Mouse (Mus musculus) forelimb bud, embryonic 11.5 days (tissue): ENCODE measurements around the gene Ash1l.
"Not testable (repeated sequence)": the region's sequence is repeated elsewhere in the genome, so short reads cannot be mapped to it uniquely, and the experiment has no call there.

Experiments
- DNase-seq: peaks from one replicate; pipeline ENCODE4 v3.0.0-alpha.2; 2012; ENCODE audit warnings: low read depth, low spot score

Gene Ash1l

DNA sequence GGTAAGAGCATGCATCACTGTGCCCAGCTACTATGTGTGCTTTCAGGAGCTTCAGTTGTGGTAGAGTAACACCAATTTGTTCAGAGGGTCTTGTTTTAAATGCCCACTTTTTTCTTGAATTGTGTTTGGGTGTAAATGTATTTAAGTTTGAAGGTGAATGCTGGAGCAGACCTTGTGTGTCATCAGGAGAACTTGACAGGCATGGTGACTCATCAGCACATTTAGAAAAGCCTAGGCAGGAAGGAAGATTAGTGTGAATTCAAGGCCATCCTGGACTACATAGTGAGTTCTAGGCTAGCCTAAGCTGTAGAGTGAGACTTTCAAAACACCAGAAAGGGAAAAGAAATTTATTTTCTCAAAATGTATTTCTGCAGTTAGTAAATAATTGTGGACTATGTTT lies 3.3 kb downstream of the Ash1l start:
- no peak for DNase-seq

DNA sequence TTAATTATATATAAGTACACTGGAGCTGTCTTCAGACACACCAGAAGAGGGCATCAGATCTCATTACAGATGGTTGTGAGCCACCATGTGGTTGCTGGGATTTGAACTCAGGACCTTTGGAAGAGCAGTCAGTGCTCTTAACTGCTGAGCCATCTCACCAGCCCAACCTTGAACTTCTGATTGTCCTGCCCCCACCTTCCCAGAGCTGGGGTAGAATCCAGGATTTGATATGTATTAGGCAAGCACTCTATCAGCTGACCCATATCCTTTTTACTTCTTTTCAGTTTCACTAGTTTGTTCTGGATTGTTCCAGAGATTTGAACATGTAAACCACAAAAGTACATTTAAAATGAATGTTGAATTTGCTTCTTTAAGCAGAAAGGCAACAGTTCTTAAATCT lies 12.8 kb downstream of the Ash1l start:
- DNase-seq, result not testable (repeated sequence)

DNA sequence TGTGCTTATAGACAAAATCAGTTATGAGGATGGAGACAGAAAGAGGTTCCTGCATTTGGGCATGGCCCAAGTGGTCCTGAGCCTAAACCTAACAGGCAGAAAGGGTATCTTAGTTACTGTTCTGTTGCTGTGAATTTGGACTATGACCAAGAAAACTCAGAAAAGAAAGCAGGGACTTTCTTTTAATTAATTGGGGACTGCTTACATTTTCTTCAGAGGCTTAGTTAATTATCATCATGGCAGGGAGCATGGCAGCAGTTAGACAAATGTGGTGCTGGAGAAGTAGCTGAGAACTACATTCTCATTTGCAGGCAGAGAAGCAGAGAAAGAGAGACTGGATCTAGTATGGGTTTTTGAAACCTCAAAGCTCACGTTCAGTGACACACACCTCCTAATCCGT lies 24.6 kb downstream of the Ash1l start:
- DNase-seq, result no peak

DNA sequence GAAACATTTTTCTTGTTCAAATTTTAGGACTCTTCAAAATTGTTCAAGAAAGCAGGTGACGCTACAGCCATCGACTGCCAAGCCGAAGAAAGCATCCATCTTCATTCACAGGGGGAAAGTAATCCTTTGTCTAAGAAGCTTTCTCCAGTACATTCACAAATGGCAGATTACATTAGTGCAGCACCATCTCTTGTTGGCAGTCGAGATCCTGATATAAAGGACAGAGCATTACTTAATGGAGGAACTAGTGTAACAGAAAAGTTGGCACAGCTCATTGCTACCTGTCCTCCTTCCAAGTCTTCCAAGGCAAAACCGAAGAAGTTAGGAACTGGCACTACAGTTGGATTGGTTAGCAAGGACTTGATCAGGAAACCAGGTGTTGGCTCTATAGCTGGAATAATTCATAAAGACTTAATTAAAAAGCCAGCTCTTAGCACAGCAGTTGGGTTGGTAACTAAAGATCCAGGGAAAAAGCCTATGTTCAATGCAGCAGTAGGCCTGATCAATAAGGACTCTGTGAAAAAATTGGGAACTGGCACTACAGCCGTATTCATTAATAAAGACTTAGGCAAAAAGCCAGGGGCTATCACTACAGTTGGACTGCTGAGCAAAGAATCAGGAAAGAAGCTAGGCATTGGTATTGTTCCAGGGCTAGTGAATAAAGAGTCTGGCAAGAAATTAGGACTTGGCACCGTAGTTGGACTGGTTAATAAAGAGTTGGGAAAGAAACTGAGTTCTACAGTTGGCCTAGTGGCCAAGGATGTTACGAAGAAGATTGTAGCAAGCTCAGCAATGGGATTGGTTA lies 31.0 kb downstream of the Ash1l start:
- DNase-seq, result no peak

DNA sequence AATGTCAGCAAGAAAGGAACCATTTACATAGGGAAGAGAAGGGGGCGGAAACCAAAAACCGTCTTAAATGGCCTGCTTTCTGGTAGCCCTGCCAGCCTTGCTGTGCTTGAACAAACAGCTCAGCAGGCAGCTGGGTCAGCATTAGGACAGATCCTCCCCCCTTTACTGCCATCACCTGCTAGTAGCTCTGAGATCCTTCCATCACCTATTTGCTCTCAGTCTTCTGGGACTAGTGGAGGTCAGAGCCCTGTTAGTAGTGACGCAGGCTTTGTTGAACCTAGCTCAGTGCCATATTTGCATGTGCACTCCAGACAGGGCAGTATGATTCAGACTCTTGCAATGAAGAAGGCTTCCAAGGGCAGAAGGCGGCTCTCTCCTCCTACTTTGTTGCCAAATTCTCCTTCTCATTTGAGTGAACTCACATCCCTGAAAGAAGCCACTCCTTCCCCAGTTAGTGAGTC lies 33.5 kb downstream of the Ash1l start:
- no peak for DNase-seq

DNA sequence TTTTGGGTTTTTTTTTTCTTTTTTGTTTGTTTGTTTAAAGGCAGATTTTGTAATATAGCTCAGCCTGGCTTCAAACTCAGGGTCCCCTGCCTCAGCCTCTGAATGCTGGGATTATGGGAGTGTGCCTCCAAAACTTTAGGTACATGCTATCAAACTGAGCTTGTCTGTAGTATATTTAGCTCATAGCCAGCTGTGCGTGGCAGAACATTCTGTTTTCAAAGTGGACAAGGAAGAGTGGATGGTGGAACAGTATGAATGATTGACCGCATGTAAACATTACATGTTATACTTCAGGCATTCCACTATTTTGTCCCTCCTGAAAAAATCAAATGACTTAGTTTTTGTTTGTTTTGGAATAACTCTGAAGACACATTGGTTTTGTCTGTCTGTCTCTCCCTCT lies 42.4 kb downstream of the Ash1l start:
- DNase-seq, result no peak

DNA sequence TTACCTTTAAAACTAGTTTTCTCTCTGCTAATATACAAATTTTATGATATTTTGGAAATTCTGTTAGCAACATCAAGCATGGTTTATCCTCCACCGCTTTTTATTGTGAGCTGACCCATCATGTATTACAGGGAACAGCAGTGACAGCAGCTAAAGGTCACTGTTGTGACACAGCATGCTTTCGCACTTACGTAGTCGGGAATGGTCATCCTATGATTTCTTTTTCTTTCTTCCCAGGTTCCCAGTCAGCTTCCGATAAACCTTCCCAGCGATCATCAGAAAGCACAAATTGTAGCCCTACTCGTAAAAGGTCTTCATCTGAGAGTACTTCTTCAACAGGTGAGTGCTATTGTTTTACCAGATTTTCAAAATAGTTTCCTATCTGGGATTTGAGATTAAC lies 51.1 kb downstream of the Ash1l start:
- no peak for DNase-seq

DNA sequence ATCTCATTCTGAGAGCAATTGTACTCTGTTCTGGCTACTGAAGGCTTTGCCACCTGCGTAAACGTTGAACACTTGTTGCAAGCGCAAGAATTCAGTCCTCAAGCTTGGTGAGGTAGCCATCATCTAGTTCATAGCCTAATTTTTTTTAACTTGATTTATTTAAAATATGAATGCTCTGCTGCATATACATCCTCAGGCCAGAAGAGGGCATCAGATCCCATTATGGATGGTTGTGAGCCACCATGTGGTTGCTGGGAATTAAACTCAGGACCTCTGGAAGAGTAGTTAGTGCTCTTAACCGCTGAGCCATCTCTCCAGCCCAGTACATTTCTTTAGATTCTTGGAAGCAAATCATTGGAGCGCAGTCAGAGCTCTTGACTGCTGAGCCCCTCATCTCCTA lies 80.5 kb downstream of the Ash1l start:
- not testable (repeated sequence) for DNase-seq

DNA sequence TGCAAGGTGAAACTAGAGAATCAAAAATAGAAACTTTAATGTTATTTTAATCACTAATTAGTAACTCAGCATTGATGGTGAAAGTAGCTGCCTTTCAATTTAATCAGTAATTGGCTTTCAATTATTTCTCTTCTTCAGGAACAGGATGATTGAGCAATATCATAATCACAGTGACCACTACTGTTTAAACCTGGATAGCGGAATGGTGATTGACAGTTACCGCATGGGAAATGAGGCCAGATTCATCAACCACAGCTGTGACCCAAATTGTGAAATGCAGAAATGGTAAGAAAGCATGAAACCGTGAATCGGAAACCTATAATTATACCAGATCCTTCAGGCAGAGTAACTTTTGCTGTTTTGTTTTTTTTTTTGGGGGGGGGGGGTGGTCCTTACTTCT lies 92.9 kb downstream of the Ash1l start:
- no peak for DNase-seq

DNA sequence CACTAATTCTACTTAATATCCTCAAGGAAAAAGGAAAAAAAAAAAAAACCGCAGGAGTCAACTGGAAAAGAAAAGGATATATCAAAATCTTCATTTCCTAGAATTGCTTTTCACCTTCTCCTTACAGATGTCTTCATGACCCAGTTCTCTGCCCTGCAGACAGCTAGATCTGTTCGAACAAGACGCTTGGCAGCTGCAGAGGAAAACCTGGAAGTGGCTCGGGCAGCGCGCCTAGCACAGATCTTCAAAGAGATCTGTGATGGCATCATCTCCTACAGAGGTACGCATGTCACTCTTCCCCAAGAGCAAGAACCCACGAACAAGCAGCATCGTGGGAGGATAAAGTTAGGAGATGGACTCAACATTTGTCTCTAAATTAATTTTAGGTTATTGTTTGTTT lies 107.9 kb downstream of the Ash1l start:
- DNase-seq, result no peak

DNA sequence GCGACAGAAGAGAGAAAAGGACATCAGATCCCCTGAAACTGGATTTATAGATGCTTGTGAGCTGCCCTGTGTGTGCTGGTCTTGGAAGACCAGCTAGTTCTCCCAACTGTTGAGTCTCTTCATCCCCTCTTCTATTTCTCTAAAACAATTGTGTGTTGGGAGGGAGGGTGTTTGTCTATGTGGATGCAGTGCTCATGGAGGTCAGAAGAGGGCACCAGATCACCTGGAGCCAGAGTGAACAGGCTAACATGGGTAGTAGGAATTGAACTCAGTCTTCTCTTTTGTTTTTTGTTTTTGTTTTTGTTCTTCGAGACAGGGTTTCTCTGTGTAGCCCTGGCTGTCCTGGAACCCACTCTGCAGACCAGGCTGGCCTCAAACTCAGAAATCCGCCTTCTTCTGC lies 108.4 kb downstream of the Ash1l start:
- peak; percentile 37 for DNase-seq

DNA sequence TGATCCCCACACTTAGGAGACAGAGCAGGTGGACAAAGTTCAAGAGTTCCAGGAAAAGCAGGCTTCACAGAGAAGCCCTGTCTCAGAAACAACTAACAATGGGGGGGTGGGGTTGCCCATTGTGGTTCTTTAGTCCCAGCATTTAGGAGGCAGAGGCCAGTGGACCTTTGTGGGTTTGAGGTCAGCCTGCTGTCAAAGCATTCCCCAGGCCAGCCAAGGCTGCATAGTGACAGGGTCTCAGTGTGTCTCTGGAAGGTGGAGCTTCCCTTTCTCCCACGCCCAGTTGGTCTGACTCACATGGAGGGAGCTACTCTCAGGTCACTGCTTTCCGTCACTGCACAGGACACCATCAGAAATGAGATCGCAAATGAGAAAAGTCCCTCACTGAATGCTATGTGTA lies 111.3 kb downstream of the Ash1l start:
- DNase-seq, result no peak

DNA sequence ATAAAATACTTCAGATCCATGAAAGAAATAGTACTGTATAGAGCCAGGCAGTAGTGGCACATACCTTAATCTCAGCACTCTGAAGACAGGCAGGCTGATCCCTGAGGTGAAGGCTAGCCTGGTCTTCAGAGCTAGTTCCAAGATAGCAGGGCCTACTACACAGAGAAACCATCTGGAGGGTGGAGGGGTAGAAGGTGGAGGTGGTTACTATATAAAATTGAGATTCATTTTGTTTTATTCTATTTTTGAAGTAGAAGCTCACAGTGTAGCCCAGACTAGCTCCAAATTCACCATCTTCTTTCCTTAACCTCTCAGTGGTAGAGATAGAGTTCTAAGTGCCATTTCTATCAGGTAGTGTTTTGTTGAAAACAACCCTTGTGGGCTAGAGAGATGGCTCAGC lies 116.8 kb downstream of the Ash1l start:
- DNase-seq, result no peak

DNA sequence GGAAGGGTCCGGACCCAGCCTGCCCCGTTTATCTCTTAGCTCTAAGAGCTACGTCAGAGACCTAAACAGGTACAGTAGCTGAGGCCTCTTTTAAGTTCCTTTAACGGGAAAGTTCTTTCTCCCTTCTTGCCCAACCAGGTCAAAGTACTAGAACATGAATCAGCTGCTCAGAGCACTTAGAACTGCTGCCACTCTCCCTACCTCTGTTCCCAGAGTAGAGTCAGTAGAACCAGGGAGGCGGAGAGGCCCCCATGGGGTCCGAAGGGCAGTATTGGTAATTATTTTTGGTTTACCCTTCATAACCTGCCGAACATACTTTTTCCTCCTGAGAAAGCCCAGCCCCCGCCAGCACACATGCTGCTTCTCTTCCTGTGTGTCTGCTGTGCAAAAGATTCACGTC lies 127.0 kb downstream of the Ash1l start:
- no peak for DNase-seq

DNA sequence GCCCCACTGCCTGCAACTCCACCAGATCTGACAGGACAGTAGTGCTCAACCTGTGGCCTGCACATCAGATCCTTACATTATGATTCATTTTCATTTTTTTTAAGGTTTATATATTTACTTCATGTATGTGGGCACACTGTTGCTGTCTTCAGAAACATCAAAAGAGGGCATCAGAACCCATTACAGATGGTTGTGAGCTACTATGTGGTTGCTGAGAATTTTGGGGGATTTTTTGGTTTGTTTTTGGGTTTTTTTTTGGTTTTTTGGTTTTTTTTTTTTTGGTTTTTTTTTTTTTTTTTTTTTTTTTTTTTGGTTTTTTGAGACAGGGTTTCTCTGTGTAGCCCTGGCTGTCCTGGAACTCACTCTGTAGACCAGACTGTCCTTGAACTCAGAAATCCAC lies 131.9 kb downstream of the Ash1l start:
- DNase-seq, result not testable (repeated sequence)

DNA sequence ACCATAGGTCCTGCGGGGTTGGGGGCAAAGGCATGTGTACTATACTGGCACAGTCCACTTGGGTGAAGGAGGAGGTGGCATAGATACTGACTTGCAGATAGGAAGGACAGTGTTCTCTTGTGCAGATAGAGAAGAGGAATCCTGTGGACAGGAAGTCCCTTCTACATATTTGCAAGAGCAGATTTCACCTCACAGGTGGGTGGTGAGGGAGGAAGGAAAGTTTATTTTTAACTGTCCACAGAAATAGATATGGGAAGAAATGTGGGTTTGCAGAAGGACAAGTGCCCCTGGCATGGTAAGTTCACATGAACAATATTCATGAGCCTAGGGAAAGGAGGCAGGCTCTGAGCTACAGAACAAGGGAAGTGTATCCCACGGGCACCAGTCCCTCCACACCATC lies 133.7 kb downstream of the Ash1l start:
- no peak for DNase-seq

DNA sequence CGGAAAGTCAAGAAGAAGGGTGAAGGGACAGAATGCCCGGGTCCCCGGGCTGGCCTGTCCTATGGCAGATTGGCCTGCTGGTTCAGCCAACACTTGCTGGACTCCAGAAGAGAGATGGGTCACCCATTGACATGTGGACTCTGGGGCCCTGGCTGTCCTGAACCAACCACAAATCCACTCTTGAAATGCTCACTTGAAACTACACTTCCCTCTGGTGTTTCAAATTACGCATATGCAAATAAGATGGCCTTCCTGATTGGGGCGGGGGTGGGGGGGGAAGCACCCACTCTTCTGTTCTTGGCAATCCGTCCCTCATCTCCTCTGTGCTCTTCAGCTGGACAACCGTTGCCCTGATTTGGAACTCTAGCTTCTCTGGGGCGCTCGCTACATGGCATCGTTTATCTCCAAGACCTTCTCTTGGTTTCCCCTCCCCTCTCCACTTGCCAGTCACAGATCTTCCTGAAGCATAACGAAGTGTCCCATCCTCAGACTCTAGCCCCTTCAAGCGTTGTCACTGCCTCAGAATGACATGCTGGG lies 134.3 kb downstream of the Ash1l start:
- DNase-seq, result no peak

DNA sequence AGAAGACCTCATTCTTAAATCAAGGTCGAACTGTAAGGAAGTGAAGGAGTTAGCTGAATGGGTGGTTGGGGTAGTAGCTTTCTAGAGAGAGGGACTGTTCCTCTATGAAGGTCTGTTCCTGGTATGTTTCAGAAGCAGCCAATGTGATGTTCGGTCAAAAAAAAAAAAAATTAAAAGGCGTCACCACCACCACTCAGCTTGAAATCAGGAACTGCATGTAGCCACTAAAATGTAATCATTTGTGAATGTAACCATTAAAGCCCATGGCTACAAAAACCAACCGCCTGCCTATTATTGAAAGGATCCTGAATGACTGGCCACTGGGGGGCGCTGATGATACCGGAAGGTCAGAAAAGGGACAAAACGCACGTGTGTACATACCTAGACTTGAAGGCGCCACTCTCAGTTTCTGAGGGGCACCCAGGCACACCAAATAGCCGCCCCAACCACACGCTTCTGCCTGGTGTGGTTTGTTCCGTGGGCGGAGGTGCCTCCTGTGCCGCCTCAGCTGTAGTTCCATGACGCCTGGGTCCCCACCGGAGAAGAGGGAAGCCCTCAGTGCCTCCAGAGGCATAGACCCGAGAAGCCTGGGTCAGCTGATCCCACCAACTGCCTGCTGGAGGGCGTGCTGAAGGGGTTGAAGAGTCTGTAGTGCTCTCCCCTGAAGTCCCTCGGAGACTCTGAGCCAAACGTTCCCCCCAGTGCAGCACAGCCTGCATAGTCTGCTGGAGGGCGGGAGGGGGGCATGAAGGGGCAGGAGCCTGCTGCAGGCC lies 137.1 kb downstream of the Ash1l start:
- DNase-seq, result peak; percentile 81

DNA sequence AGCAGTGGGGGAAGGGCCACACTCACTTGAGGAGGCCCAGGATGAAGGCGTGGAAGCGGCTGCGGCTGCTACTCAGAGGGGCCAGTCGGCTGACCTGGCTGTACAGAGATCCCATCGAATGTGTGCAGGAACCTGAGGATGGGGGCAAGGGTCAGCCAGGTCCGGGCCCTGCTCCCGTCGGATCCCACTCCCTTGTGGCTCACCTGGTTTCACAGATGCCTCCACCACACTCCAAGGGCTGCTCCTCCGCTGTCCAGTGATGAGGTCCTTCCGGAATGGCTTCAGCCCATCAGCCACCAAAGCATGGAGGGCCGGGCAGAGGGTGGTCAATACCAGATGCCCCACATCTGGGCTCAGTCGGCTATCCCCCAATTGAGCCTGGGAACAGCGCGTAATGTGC lies 138.6 kb downstream of the Ash1l start:
- no peak for DNase-seq

DNA sequence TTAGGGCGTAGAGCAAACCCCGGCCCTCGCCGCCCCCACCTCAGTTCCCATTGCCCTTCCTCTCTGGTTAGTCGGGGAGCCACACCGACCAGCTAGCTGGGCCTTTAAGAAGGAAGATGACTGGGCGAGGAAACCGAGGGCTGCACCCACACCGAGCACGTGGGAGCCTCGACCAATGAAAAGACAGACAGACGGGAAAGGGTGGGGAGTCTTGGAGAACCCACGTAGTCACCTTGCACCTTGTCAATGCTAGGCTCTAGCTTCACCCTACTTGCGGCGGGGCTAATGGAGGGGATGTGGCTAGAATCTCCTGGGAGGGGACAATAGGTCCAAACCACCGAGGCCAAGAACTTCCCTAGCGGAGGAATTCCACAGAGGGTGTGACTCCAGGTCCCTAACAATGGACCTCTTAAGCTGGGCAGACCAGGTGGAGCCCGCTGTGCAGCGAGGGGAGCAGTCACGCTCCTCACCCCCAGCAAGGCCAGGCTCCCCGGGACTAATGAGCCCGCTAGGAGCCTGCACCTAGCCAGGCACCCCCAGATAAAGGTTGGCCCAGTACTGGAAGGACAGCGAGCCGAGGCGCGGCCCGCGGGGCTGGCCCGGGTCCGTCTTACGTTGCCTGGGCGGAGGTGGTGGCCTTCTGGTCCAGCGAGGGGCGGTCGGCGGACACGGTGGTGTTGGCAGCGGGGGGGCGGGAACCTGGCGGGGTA lies 139.6 kb downstream of the Ash1l start:
- DNase-seq, result peak; percentile 79

DNA sequence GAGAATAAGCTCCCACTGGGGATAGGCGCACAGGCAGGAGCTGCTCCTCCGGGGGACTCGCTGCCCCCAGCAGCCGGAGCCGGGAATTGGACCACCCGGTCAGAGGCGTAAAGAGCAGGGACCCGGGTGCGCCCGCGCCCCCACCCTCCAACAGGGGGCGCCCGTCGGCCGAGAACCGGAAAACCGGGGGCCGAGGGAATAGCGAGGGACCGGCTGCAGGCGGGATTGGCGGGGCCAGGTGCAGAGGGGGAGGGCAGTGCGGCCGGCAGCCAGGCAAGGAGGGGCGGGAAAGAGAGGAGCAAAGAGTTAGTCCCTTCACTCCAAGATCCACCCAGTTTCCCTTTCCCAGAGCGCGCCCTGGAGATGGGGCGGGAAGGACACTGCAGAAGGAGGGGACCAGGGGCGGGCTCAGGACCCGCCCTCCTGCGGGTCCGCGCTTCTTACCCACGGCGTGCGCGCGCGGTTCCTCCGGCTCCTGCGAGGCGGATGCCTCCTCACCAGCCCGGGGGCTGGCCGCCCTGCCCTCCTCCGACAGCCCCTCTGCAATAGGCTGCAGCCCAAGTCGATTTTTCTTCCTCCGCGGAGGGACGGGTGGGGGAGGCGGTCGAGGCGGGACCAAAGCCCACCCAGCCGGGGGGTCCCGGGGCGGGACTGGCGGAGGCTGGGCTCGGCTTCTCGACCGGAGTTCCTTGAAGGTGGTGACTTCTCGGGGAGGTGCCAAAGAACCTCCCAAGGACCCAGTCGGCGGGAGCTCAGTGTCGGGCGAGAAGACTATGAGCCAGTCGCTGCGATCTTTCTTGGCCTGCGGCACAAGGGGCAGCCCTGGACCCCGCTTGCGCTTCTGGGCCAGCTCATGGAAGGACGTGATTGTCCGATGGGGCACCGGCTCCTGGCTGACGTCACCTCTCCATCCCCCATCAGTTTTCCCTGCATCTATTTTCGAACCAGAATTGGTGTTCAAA lies 140.6 kb downstream of the Ash1l start:
- peak; percentile 73 for DNase-seq
